24 mouse cellular contexts compared by ENCODE assay signal in genomic region chr14:17234898-17235297, GRCm38 (mm10).
DNase-seq lines count a peak whose midpoint lies in the region; ATAC-seq and TF ChIP-seq lines count a peak whose summit lies in the region.
"Had no signal": no experiment of that assay in that cellular context is flagged by ENCODE, and none has a peak within 500 bp of the region (broad histone marks: within the 10 kb centered on the region; RNA-seq: fewer than 3 reads in every experiment).

No protein-coding gene starts in this region.

- no peak overlapping the region for H3K9ac ChIP-seq in forebrain, postnatal 0 days
- H3K9ac ChIP-seq in kidney, postnatal 0 days (ENCODE audit: low read depth, low read length), result no peak overlapping the region
- no peak overlapping the region for H3K9ac ChIP-seq in lung, postnatal 0 days (replicated peaks; ENCODE audit: low read depth)
- H3K9ac ChIP-seq: embryonic facial prominence, embryonic 12.5 days; forebrain, embryonic 12.5 days had no signal

- no peaks in the 10 kb centered on the region for H3K9me3 ChIP-seq in forebrain, postnatal 0 days (ENCODE audit: low read length)
- no peaks in the 10 kb centered on the region for H3K9me3 ChIP-seq in forebrain, embryonic 10.5 days
- H3K9me3 ChIP-seq in kidney, postnatal 0 days (replicated peaks; ENCODE audit: low read length), result no peaks in the 10 kb centered on the region
- H3K9me3 ChIP-seq in lung, postnatal 0 days (ENCODE audit: low read length), result no peaks in the 10 kb centered on the region
- H3K9me3 ChIP-seq: embryonic facial prominence, embryonic 12.5 days; forebrain, embryonic 12.5 days; G1E had no signal

- no peak for TF ChIP-seq EP300 in lung, postnatal 0 days (IDR thresholded peaks at IDR 0.05)

- H3K4me3 ChIP-seq in forebrain, postnatal 0 days (ENCODE audit: low read depth, low read length), result no peak overlapping the region
- no peak overlapping the region for H3K4me3 ChIP-seq in forebrain, embryonic 10.5 days
- no peak overlapping the region for H3K4me3 ChIP-seq in kidney, postnatal 0 days (replicated peaks; ENCODE audit: low read depth, low read length)
- no peak overlapping the region for H3K4me3 ChIP-seq in lung, postnatal 0 days (ENCODE audit: low read depth, low read length)
- H3K4me3 ChIP-seq in lung, adult 2 months (replicated peaks; ENCODE audit: extremely low read depth, low read depth, low read length), result no peak overlapping the region
- H3K4me3 ChIP-seq: embryonic facial prominence, embryonic 10.5 days; embryonic facial prominence, embryonic 12.5 days; forebrain, embryonic 12.5 days had no signal

- H3K4me1 ChIP-seq in forebrain, postnatal 0 days (ENCODE audit: insufficient read depth), result no peaks in the 10 kb centered on the region
- H3K4me1 ChIP-seq in forebrain, embryonic 10.5 days, result no peaks in the 10 kb centered on the region
- no peaks in the 10 kb centered on the region for H3K4me1 ChIP-seq in kidney, postnatal 0 days (replicated peaks; ENCODE audit: insufficient read depth, low read length)
- H3K4me1 ChIP-seq in lung, postnatal 0 days (ENCODE audit: insufficient read depth, low read depth, low read length), result no peaks in the 10 kb centered on the region
- no peaks in the 10 kb centered on the region for H3K4me1 ChIP-seq in lung, adult 2 months (ENCODE audit: control insufficient read depth, insufficient read depth, low read length)
- H3K4me1 ChIP-seq: embryonic facial prominence, embryonic 10.5 days; embryonic facial prominence, embryonic 12.5 days; forebrain, embryonic 12.5 days had no signal

- no peaks in the 10 kb centered on the region for H3K27me3 ChIP-seq in forebrain, postnatal 0 days (ENCODE audit: insufficient read depth, low read length)
- no peaks in the 10 kb centered on the region for H3K27me3 ChIP-seq in forebrain, embryonic 10.5 days (ENCODE audit: poor library complexity, severe bottlenecking)
- no peaks in the 10 kb centered on the region for H3K27me3 ChIP-seq in kidney, postnatal 0 days (ENCODE audit: insufficient read depth, low read length)
- no peaks in the 10 kb centered on the region for H3K27me3 ChIP-seq in lung, postnatal 0 days (replicated peaks; ENCODE audit: insufficient read depth, low read length)
- H3K27me3 ChIP-seq: CH12.LX; embryonic facial prominence, embryonic 12.5 days; forebrain, embryonic 12.5 days had no signal

- no peaks in the 10 kb centered on the region for H3K36me3 ChIP-seq in forebrain, postnatal 0 days (ENCODE audit: insufficient read depth)
- H3K36me3 ChIP-seq in forebrain, embryonic 10.5 days (replicated peaks), result no peaks in the 10 kb centered on the region
- no peaks in the 10 kb centered on the region for H3K36me3 ChIP-seq in kidney, postnatal 0 days (ENCODE audit: insufficient read depth, low read length)
- no peaks in the 10 kb centered on the region for H3K36me3 ChIP-seq in lung, postnatal 0 days (ENCODE audit: insufficient read depth, low read length)
- H3K36me3 ChIP-seq: embryonic facial prominence, embryonic 10.5 days; embryonic facial prominence, embryonic 12.5 days; forebrain, embryonic 12.5 days; G1E had no signal

- peak; percentile 56 for ATAC-seq in forebrain, postnatal 0 days
- no peak for ATAC-seq in kidney, postnatal 0 days (replicated peaks; ENCODE audit: low FRiP score, low read depth)
- peak; percentile 17; the same call in 1 of the 2 replicates for ATAC-seq in lung, postnatal 0 days
- ATAC-seq: CD4-positive, CD25-positive, alpha-beta regulatory T cell, adult 4 months; forebrain, embryonic 14.5 days; forebrain, embryonic 16.5 days had no signal

- DNase-seq in forebrain, postnatal 0 days, result no peak
- no peak for DNase-seq in forebrain, embryonic 10.5 days (ENCODE audit: extremely low spot score, low spot score)
- peak; percentile 1 for DNase-seq in kidney, postnatal 0 days (ENCODE audit: low spot score)
- DNase-seq in kidney, postnatal 4 days, result no peak
- peak; percentile 27 for DNase-seq in lung, postnatal 0 days (ENCODE audit: low spot score)
- no peak for DNase-seq in lung, adult 2 months
- no peak for DNase-seq in gastrocnemius, postnatal 4 days (ENCODE audit: low spot score in 2 of 2)
- DNase-seq: adrenal gland, adult 2 months; adrenal gland, postnatal 10 days; adrenal gland, postnatal 25 days; B cell, adult 2 months; cerebellum, adult 11-12 months; cerebellum, adult 2 months; cerebellum, adult 9-10 months; cerebellum, postnatal 10 days; cerebellum, postnatal 25 days had no signal

- TF ChIP-seq POLR2A in lung, adult 2 months (IDR thresholded peaks at IDR 0.05; ENCODE audit: borderline replicate concordance, extremely low read depth, low read depth, low read length), result no peak

- H3K27ac ChIP-seq in forebrain, postnatal 0 days (ENCODE audit: low read depth, low read length), result no peak overlapping the region
- no peak overlapping the region for H3K27ac ChIP-seq in forebrain, embryonic 10.5 days
- H3K27ac ChIP-seq in kidney, postnatal 0 days, result no peak overlapping the region
- H3K27ac ChIP-seq in lung, postnatal 0 days (ENCODE audit: low read length), result no peak overlapping the region
- H3K27ac ChIP-seq: embryonic facial prominence, embryonic 10.5 days; embryonic facial prominence, embryonic 12.5 days; forebrain, embryonic 12.5 days had no signal

- no peak for TF ChIP-seq CTCF in forebrain, postnatal 0 days (IDR thresholded peaks at IDR 0.05; ENCODE audit: low read depth)
- TF ChIP-seq CTCF in kidney, postnatal 0 days (IDR thresholded peaks at IDR 0.05; ENCODE audit: low read depth), result no peak
- TF ChIP-seq CTCF in lung, postnatal 0 days (IDR thresholded peaks at IDR 0.05), result no peak
- TF ChIP-seq CTCF in lung, adult 2 months (IDR thresholded peaks at IDR 0.05; ENCODE audit: insufficient read depth, low read length), result no peak

- H3K4me2 ChIP-seq in forebrain, postnatal 0 days (ENCODE audit: low read depth), result no peak overlapping the region
- H3K4me2 ChIP-seq in kidney, postnatal 0 days (ENCODE audit: low read length), result no peak overlapping the region
- no peak overlapping the region for H3K4me2 ChIP-seq in lung, postnatal 0 days (replicated peaks; ENCODE audit: low read depth, low read length)
- H3K4me2 ChIP-seq: embryonic facial prominence, embryonic 12.5 days; forebrain, embryonic 12.5 days had no signal

Comparison
In these comparisons a context has a peak if more than half of its experiments do, and no peak if none do; other contexts are left out.
1. DNase-seq: peak in kidney, postnatal 0 days (single experiment) and lung, postnatal 0 days (single experiment); none in forebrain, postnatal 0 days (single experiment), forebrain, embryonic 10.5 days (single experiment), kidney, postnatal 4 days (0 of 2), lung, adult 2 months (single experiment) and gastrocnemius, postnatal 4 days (0 of 2).